Mouse (Mus musculus) spleen, postnatal 36 days (tissue): Measurements from ENCODE around the gene Zfp444.
"Not testable (repeated sequence)": the region's sequence is repeated elsewhere in the genome, so short reads cannot be mapped to it uniquely, and the experiment has no call there.

Source experiments
- DNase-seq, 2 experiments: peaks; one replicate each; pipeline ENCODE4 v3.0.0; 2022; ENCODE audit warnings: low spot score in 2 of 2, mixed read lengths in 1 of 2

Gene Zfp444

DNA sequence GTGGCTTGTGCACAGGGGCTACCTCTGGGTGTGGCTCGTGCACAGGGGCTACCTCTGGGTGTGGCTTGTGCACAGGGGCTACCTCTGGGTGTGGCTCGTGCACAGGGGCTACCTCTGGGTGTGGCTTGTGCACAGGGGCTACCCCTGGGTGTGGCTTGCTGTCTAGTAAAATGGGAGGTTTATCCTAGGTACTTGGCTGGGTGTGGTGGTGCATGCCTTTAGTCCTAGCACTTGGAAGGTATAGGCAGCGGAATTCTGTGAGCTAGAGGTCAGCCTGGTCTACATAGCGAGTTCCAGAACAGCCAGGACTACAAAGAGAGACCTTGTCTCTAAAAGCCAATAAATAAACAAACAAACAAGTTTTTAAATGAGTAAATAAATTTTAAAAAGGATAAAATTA, 42.7 kb downstream of the Zfp444 start:
- not testable (repeated sequence) for DNase-seq

DNA sequence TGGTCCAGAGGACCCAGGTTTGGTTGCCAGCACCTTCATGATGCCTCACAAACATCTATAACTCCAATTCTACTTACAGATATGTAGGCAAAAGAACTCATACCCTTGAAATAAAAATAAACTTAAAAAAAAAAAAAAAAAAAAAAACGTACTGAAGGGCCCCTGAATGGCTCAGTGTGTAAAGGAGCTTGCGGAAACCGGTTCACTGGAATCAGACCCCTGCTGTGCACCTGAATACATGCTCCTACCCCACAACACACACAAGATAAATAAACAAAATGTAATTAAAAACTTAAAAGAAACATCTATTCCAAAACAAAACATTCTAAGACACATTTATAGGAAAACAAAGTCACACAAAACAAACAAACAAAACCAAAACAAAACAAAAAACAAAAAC, 48.1 kb downstream of the Zfp444 start:
- no peak for DNase-seq

DNA sequence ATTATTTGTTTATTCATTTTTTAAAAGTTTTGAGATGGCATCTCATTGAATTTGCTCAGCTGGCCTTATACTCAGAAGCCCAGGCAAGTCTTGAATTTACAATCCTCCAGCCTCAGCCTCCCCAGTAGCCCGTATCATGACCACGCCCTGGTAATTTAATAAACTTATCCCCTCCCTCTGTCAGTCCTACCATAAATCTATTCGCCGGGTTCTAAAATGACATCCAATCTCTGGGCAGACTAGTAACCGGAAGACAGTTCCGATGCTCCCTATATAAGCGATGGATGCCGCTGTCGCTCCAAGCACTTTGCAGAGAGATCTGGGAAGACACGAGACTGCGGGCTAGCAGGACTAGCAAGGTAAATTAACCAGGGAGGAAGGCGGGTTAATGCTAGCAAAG, 50.0 kb downstream of the Zfp444 start, which contains the start of gene Zscan5b:
Gene Zscan5b (plus strand): TSS at position 301 of the 400 bp plus-strand sequence.
- DNase-seq, result no peak

DNA sequence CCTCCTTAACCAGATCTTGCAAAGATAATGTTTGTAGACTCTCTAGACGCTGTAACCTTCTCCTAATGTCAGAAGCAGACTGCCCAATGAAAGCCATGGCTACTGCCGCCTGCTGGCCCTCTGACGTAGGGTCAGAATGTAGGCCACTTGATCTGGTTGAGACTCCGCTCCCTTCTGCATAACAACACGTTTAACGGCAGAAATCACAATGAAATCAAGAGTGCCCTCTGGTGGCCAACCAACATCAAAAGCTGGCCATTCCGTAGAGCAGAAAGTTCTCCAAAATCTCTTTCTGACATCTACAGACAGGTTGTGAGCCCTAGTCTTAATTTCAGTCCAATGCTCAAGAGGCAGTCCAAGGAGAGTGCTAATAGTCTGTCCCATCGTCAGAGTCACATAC, 56.5 kb downstream of the Zfp444 start:
- not testable (repeated sequence) for DNase-seq

DNA sequence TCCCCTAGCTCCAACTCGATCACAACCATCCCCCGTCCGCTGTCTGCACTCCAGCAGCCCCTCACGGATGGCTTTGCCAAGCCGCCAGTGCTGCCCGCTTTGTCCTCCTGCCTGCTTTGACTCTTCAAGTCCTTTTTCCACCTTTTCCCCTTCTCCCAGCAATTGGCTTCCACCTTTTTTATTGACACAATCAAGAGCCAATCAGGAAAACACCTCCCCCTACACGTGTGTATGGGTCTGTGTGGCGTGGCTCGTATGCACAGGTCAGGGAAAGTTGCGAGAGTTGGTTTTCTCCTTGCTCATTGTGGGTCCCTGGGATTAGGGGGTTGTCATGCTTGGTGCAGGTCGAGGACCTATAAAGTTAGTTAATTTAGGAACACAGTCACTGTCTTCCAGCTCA, 67.8 kb downstream of the Zfp444 start:
- no peak for DNase-seq

DNA sequence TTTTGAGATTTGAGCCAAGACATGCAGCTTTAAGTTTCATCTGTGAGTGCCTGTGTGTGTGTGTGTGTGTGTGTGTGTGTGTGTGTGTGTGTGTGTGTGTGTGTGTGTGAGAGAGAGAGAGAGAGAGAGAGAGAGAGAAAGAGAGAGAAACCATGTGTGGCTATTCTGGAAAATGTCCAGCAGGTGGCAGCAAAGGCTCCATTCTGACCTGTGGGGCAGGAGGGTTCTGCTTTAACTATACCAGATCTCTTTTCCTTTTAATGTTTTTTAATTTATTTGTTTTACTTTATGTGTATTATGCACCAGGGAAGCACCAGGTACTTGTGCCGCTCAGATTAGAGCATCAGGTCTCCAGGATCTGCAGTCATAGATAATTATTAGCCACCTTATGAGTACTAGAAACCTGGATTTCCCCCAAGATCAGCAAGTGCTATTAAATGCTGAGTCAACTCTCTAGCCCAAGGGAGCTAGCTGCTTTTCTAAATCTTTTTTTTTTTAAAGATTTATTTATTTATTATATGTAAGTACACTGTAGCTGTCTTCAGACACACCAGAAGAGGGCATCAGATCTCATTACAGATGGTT, 68.9 kb downstream of the Zfp444 start:
- peak in 1 of 2 experiments; percentile 32 for DNase-seq
